Mouse (Mus musculus): ENCODE results near the gene Mcrip2. TPM values are rescaled to one million over a fixed set of nuclear protein-coding genes. Genes with fewer than 3 reads are reported as not detected.

Gene Mcrip2
- polyA plus RNA-seq, 1 experiment = 36.7 TPM

DNA sequence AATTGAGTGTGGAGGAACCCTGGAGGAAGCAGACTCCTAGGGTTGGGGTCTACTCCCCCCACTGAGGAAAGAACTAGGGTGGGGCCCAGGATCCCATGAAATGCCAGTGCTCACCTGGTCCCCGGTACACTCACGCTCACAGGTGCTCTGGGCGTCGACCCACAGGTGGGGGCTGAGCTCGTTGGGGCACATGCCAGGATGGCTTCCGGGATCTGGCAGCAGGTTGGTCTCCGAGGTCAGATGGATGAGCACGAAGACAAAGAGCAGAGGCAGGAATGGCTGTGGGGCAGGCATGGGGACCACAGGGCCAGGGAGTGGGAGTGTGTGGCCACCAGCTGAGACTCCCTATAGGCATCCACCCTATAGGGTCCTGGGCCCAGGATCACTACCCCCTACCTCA, 11.2 kb upstream of the Mcrip2 start:
- no peaks in the 10 kb centered on the region for H3K27me3 ChIP-seq (ENCODE audit: control insufficient read depth, insufficient read depth, insufficient read length)
- no peak overlapping the region for H3K4me2 ChIP-seq (ENCODE audit: low read depth)
- no peak overlapping the region for H3K4me3 ChIP-seq
- H3K79me2 ChIP-seq (ENCODE audit: control insufficient read depth, insufficient read depth) = peaks cover 4% of the 10 kb centered on the region
- no peaks in the 10 kb centered on the region for H3K36me3 ChIP-seq (ENCODE audit: control insufficient read depth, insufficient read depth)
- TF ChIP-seq CEBPB (IDR thresholded peaks at IDR 0.05; ENCODE audit: insufficient read depth, poor library complexity, severe bottlenecking) = no peak
- no peak for TF ChIP-seq E2F4 (IDR thresholded peaks at IDR 0.05; ENCODE audit: insufficient read depth)
- no peak for TF ChIP-seq SRF (IDR thresholded peaks at IDR 0.05; ENCODE audit: control insufficient read depth, insufficient read length, low read depth)
- no peak for TF ChIP-seq USF1 (IDR thresholded peaks at IDR 0.05; ENCODE audit: low read depth)
- no peak for TF ChIP-seq TCF3 (IDR thresholded peaks at IDR 0.05; ENCODE audit: insufficient read length, low read depth)
- TF ChIP-seq MAX (IDR thresholded peaks at IDR 0.05; ENCODE audit: low read depth) = no peak
- no peak for TF ChIP-seq MYOG (IDR thresholded peaks at IDR 0.05; ENCODE audit: control insufficient read depth in 1 of 3, insufficient read depth in 1 of 3, insufficient read length in 2 of 3, low read depth in 2 of 3)
- TF ChIP-seq POLR2AphosphoS2 (IDR thresholded peaks at IDR 0.05; ENCODE audit: insufficient read length, low read depth) = peak; percentile 20
- H3ac ChIP-seq (ENCODE audit: control insufficient read depth, insufficient read length) = no peak overlapping the region

DNA sequence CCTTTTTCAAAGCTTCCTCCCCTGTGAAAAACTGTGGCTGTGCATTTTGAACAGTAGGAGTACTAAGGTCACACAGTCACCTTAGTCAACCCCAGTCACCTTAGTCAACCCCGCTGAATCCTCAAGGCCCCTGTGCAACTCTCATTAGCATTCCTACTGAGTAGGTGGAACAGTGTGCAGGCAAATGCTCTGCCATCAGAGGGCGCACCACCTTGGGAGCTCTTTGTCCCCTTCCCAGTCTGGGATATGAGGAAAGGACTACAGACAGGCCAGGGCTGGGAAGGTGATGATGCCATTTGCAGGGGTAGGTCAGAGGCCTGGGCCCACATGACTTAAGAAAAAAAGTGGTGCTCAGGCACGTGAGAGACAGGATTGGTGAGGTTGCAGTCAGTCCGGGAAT, 10.7 kb upstream of the Mcrip2 start:
- Histone ChIP-seq H3ac (ENCODE audit: control insufficient read depth, insufficient read length) (no peak overlapping the region), H3K36me3 (ENCODE audit: control insufficient read depth, insufficient read depth) (no peaks in the 10 kb centered on the region), H3K4me3 (no peak overlapping the region), H3K27me3 (ENCODE audit: control insufficient read depth, insufficient read depth, insufficient read length) (no peaks in the 10 kb centered on the region), H3K4me2 (ENCODE audit: low read depth) (no peak overlapping the region), H3K79me2 (ENCODE audit: control insufficient read depth, insufficient read depth) (peaks cover 4% of the 10 kb centered on the region)
- TF ChIP-seq TCF12 (IDR thresholded peaks at IDR 0.05; ENCODE audit: insufficient read depth, poor library complexity, severe bottlenecking) (no peak), POLR2AphosphoS2 (IDR thresholded peaks at IDR 0.05; ENCODE audit: insufficient read length, low read depth) (peak; percentile 2), REST (IDR thresholded peaks at IDR 0.05; ENCODE audit: insufficient read depth, insufficient read length) (no peak), USF1 (IDR thresholded peaks at IDR 0.05; ENCODE audit: low read depth) (no peak), MYOG (IDR thresholded peaks at IDR 0.05; ENCODE audit: control insufficient read depth in 1 of 3, insufficient read depth in 1 of 3, insufficient read length in 2 of 3, low read depth in 2 of 3) (no peak), E2F4 (IDR thresholded peaks at IDR 0.05; ENCODE audit: insufficient read depth) (no peak)

DNA sequence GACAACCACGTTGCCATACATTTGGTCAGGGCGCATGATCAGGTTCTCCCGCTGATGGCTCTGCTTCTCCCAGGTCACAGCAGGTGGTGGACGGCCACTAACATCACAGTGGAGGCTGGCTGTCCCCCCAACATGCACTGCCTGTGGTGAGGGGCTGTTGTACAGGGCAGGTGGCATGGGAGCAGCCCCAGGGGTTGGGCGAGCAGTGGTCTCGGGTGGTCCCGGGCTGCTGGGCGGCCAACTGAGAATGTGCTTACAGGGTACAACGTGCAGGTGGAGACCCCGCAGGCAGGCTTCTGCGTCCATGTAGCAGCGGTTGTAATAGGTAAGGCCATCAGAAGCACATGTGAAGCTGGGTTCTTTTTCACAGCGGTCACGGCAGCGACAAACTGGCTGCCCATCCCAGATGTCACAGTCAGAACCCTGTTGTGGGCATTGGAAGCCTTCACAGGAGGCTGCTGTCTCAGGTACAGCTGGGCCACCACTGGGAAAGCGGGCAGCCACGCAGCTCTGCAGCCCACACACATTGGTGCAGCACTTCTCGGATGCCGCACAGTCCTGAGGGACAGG, 10.1 kb upstream of the Mcrip2 start:
- no peak overlapping the region for H3K4me2 ChIP-seq (ENCODE audit: low read depth)
- TF ChIP-seq TCF12 (IDR thresholded peaks at IDR 0.05; ENCODE audit: insufficient read depth, poor library complexity, severe bottlenecking) (no peak), TCF3 (IDR thresholded peaks at IDR 0.05; ENCODE audit: insufficient read length, low read depth) (no peak), CEBPB (IDR thresholded peaks at IDR 0.05; ENCODE audit: insufficient read depth, poor library complexity, severe bottlenecking) (no peak), POLR2AphosphoS2 (IDR thresholded peaks at IDR 0.05; ENCODE audit: insufficient read length, low read depth) (peak; percentile 50), MAX (IDR thresholded peaks at IDR 0.05; ENCODE audit: low read depth) (no peak)
- no peaks in the 10 kb centered on the region for H3K27me3 ChIP-seq (ENCODE audit: control insufficient read depth, insufficient read depth, insufficient read length)
- H3K79me2 ChIP-seq (ENCODE audit: control insufficient read depth, insufficient read depth) = peaks cover 4% of the 10 kb centered on the region
- H3K36me3 ChIP-seq (ENCODE audit: control insufficient read depth, insufficient read depth) = no peaks in the 10 kb centered on the region
- H3K4me3 ChIP-seq = no peak overlapping the region
- no peak overlapping the region for H3ac ChIP-seq (ENCODE audit: control insufficient read depth, insufficient read length)

GRCm38 (mm10) chr17:25877741-25878610, 9.4 kb upstream of the Mcrip2 start:
- TF ChIP-seq CEBPB (IDR thresholded peaks at IDR 0.05; ENCODE audit: insufficient read depth, poor library complexity, severe bottlenecking) = no peak
- no peak for TF ChIP-seq TCF12 (IDR thresholded peaks at IDR 0.05; ENCODE audit: insufficient read depth, poor library complexity, severe bottlenecking)
- no peak for TF ChIP-seq MAX (IDR thresholded peaks at IDR 0.05; ENCODE audit: low read depth)
- no peak for TF ChIP-seq SRF (IDR thresholded peaks at IDR 0.05; ENCODE audit: control insufficient read depth, insufficient read length, low read depth)
- Histone ChIP-seq H3K79me2 (ENCODE audit: control insufficient read depth, insufficient read depth) (peaks cover 4% of the 10 kb centered on the region), H3K36me3 (ENCODE audit: control insufficient read depth, insufficient read depth) (no peaks in the 10 kb centered on the region), H3ac (ENCODE audit: control insufficient read depth, insufficient read length) (no peak overlapping the region), H3K27me3 (ENCODE audit: control insufficient read depth, insufficient read depth, insufficient read length) (no peaks in the 10 kb centered on the region), H3K4me2 (ENCODE audit: low read depth) (no peak overlapping the region), H3K4me3 (no peak overlapping the region)

DNA sequence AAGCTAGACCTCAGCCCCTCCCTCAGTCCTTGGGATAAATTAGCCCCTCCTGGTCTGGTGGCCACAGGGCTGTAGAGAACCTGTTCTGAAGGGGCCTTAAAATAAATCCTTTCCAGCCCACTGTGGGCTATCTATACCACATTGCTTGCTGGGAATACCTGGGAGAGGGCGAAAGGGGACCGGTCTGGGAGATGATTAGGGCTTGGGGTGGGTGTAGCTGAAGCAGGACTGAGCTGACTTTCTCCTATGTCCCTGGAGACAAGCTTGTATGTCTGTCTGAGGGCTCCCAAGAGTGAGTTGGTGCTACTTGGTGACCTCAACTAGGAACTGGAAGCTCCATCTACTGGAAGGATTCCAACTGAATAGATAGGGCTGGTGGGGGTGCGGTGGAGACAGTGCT, 8.5 kb upstream of the Mcrip2 start:
- Histone ChIP-seq H3K4me2 (ENCODE audit: low read depth) (no peak overlapping the region), H3K36me3 (ENCODE audit: control insufficient read depth, insufficient read depth) (no peaks in the 10 kb centered on the region), H3K79me2 (ENCODE audit: control insufficient read depth, insufficient read depth) (peaks cover 4% of the 10 kb centered on the region), H3K4me3 (no peak overlapping the region), H3K27me3 (ENCODE audit: control insufficient read depth, insufficient read depth, insufficient read length) (no peaks in the 10 kb centered on the region), H3ac (ENCODE audit: control insufficient read depth, insufficient read length) (no peak overlapping the region)
- TF ChIP-seq USF1 (IDR thresholded peaks at IDR 0.05; ENCODE audit: low read depth) (no peak), CEBPB (IDR thresholded peaks at IDR 0.05; ENCODE audit: insufficient read depth, poor library complexity, severe bottlenecking) (no peak), POLR2AphosphoS2 (IDR thresholded peaks at IDR 0.05; ENCODE audit: insufficient read length, low read depth) (no peak), TCF12 (IDR thresholded peaks at IDR 0.05; ENCODE audit: insufficient read depth, poor library complexity, severe bottlenecking) (no peak), MYOG (IDR thresholded peaks at IDR 0.05; ENCODE audit: control insufficient read depth in 1 of 3, insufficient read depth in 1 of 3, insufficient read length in 2 of 3, low read depth in 2 of 3) (no peak), MYOD1 (IDR thresholded peaks at IDR 0.05; ENCODE audit: control insufficient read depth in 1 of 3, insufficient read length in 2 of 3, low read depth in 2 of 3) (no peak), REST (IDR thresholded peaks at IDR 0.05; ENCODE audit: insufficient read depth, insufficient read length) (no peak), E2F4 (IDR thresholded peaks at IDR 0.05; ENCODE audit: insufficient read depth) (no peak), TCF3 (IDR thresholded peaks at IDR 0.05; ENCODE audit: insufficient read length, low read depth) (no peak), SRF (IDR thresholded peaks at IDR 0.05; ENCODE audit: control insufficient read depth, insufficient read length, low read depth) (no peak), POLR2A (IDR thresholded peaks at IDR 0.05; ENCODE audit: insufficient read length, low read depth) (no peak), MAX (IDR thresholded peaks at IDR 0.05; ENCODE audit: low read depth) (no peak)

Measured in myocyte (in vitro differentiated cells).